Mouse (Mus musculus): Measurements from ENCODE around the gene Tnnc2.

DNA sequence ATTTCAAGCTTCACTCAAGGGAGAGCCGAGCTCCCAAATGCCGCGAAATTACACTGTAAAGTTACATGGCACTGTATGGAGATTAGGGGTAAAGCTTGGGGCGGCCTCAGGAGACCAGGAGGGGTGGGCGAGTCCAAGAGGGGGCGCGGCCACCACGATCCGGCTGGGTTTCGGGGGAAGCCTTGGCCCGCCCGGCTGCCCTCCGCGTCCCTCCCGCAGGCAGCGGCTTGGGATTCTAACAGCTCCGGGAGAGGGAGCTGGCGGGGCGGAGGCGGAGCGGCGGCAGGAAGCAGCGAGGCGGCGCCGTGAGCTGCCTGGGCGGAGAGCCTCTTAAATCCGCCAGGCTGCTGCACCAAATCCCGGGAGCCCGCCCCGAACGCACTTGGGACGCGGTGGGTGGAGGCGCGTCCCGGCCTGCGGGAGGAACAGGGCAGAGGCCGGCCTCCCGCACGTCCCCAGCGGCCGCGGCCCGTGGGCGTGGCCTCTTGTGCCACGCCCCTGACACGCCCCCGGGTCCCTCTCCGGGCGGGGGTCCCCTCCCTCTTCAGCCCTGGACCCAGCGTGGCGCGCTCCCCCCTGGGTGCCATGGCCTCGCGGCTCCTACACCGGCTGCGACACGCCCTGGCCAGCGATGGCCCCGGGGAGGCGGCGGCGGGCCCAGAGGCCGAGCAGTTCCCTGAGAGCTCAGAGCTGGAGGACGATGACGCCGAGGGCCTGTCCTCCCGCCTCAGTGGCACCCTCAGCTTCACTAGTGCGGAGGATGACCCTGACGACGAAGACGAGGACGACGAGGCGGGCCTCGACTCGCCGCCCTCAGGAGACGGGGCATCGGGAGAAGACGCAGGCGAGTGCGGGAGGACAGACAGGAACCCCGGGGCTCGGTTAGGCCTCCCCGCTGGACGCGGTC, 6.0 kb upstream of the Tnnc2 start, which contains the start of gene Snx21:
- TF ChIP-seq CTCF (IDR thresholded peaks at IDR 0.05; ENCODE audit: borderline replicate concordance, insufficient read depth, low read depth, low read length) (no peak), POLR2A (IDR thresholded peaks at IDR 0.05; ENCODE audit: borderline replicate concordance, insufficient read depth, low read length) (peak; percentile 54; the same call in 1 of the 2 replicates)
